Mouse (Mus musculus) ovary, postnatal 10 days (tissue): ENCODE results near the gene Camk1d.

Experiments
- DNase-seq: peaks from one replicate; pipeline ENCODE4 v3.0.0; 2022; ENCODE audit warnings: low spot score

The Camk1d gene

DNA sequence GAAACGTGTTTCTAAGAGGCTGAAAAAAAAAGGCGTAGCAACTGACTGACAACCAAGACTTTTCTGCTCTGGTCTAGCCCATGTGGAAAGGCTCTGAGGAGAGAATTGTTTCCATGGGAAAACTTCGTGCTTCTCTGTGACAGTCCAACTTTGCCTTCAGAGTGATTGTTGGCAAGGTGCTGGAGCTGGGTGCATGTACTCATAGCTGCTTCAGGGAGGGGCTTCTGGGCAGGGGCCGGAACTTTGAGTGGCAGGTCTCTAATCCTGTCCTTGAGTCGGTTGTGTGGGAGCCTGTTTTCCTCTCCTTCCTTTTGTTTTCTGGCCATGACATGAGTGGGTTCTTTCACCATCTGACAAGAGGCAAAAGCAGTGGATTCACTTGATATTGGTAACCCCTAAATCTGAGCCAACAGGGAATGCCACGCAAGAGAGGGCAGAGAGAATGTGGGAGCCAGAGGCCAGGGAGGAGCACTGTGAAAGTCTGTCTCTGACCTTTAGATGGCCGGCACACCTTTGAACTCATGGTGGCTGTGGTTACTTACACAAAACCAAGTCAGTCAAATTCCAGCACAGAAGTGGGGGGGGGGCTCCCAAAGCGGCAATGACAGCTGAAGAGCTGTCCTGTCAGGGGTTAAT, 392.5 kb downstream of the Camk1d start:
- no peak for DNase-seq

- DNase-seq = no peak
Measured at GRCm38 (mm10) chr2:5319138-5319537, 395.2 kb downstream of the Camk1d start.

- no peak for DNase-seq
Measured at GRCm38 (mm10) chr2:5316763-5317162, 397.6 kb downstream of the Camk1d start.

- no peak for DNase-seq
Measured at GRCm38 (mm10) chr2:5316217-5316616, 398.1 kb downstream of the Camk1d start.

DNA sequence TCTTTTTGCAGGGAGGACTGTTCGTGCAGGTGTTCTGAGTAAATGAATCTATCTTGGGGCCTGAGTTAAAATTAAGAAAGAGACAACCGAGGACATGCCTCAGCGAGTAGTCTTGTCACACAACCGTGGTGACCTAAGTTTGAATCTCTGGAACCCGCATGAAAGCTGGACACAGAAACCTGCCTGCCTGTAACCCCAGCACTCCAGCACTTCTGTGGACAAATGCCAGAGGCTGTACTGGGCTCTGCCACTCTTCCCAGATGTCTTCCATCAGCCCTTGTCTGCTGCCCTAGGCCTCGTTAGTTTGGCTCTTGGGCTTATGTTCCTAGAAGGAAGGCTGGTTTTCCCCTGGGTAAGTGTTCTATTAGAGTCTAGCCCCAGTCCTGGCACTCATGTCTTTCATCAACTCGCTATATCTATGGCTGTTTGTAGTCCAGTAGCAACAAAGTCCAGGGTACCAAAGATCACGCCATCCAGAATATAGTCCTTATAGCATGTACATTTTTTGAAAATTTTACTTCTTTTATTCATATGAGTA, 399.0 kb downstream of the Camk1d start:
- no peak for DNase-seq

DNA sequence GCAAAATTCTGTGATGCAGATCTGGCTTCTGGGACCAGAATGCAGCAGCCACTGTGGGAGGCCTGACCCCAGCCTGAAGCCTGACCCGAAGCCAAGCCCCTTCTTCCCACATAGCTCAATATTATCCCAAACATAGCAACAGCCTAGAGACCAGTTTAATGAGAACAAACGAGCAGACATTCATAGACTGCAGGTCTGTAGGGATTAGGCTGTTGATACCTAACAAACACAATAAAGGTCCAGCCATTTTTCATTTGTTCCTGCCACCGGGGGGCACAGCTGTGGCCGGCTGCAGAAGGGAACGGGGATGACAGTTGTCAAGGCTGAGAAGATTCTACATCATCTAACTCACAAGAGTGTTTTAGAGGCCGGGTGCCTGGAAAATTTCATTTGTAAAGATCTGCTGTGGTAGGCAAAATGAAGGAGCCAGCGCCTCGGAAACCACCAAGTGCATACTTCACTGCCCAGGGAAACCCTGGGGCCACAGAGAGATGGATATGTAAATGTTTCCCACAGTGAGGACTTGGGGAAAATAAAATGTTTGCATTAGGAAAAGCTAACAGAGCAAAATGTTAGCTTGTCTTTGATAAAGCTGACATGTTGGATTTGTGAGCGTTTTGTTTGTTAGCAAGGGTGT, 399.7 kb downstream of the Camk1d start:
- DNase-seq = no peak

DNA sequence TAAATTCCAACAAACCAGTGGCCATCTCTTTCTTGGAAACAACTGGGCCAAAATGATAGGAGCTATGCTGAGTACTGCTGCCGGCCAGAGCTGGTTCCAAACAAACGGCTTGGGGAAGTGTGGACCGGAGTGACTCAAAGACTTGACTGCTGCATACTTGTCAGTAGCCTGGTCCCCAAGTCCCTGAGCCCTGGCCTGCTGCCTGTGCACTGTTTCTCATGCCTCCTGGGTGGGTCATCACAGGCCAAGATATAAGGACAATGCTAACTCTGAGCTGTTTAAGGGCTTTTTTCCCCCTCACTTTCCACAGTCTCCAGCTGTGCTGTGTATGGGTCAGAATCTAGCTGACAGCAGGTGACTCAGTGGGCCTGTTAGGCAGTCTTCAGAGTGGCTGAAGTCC, 409.2 kb downstream of the Camk1d start:
- no peak for DNase-seq

- no peak for DNase-seq
Measured at GRCm38 (mm10) chr2:5304451-5304850, 409.9 kb downstream of the Camk1d start.

DNA sequence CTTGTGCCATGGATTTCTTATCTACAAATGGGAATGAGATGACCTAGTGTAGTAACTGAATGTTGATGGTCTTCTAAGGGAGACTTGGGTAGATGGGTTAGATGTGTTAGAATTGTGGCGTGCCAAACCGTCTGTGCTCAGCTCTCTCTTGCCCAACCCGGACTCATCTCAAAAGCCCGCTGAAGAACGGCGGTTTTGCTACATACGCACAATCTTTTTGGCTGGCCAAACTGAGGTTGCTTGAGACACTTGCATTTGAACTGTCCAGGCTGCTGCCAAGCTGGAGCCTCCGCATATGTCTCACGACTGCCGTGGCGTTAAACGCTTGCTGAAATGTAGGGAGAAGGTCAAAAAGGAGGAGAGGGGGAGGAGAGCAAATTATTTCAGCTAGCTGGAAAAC, 413.0 kb downstream of the Camk1d start:
- DNase-seq = no peak

- no peak for DNase-seq
Measured at GRCm38 (mm10) chr2:5298071-5298470, 416.2 kb downstream of the Camk1d start.

DNA sequence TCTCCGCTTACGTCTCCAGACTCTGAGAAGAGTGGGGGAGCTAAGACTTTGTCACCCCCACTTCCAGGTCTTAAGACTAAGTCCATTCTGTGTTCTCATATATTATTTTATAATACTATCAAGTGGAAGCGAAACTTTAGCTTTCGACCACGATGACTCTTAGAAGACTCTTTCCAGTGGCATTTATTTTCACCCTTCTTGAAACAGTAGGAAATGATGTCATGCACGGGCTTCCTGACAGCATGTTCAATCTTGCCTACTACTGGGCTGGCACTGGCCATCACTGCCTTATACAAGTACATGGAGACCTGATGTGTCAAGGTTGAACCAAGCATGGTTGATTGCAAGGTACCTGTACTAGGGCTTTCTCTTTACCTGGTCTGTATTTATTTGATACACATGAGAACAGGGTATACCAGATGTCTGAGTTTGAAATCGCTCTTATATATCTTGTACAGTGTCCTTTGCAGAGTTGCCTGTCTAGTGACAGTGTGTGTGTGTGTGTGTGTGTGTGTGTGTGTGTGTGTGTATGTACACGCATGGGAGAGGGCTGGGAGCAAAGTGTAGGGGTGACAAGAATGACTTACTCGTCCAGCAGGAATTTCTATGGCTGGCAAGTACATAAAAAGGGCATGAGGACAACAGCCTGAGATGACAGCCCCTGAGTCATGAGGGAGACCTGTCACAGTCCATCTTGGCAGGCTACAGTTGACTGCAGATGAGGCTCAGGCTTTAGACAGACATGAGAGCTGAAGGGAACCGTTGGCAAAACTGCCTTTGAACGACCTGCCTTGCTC, 417.4 kb downstream of the Camk1d start:
- DNase-seq = no peak

DNA sequence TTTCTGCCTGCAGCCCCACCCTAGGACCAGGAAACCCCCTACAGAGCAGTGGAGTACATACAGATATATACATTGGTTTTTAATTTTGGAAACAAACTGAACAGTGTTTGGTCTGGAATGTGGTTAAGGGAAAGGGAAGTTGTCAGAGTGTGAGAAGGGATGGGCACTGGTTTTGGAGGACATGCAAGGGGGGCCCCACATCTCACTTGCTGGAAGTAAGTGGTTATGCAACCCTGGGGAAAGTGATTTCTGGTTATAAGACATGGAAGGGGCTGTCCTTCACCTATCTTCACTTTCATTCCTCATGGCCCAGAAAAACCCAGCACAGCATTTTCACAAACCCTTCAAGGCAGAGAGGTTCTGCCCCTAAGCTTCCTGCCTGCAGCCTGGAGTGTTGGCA, 419.2 kb downstream of the Camk1d start:
- no peak for DNase-seq

DNA sequence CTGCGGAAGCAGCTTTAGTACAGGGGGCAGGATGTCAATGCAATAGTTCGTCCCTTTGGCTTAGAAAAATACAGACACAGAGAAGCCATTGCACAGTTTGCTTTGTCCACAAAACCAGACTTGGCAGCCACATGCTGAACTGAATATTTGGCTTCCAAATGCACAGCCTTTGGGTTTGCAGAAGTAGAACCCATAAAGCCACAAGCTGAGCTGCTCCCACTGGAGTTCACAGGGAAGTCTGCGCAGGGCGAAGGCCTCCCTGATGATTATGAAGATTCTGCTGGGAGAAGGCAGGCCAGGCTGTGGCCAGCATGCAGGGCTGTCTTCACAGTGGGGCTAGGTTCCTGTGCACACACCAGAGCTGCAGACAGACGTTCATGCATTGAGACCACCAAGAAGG, 419.9 kb downstream of the Camk1d start:
- DNase-seq = no peak

GRCm38 (mm10) chr2:5288593-5288992, 425.7 kb downstream of the Camk1d start:
- DNase-seq = no peak

- no peak for DNase-seq
Measured at GRCm38 (mm10) chr2:5287044-5287380, 427.3 kb downstream of the Camk1d start.

GRCm38 (mm10) chr2:5286189-5287043, 427.9 kb downstream of the Camk1d start:
- no peak for DNase-seq

DNA sequence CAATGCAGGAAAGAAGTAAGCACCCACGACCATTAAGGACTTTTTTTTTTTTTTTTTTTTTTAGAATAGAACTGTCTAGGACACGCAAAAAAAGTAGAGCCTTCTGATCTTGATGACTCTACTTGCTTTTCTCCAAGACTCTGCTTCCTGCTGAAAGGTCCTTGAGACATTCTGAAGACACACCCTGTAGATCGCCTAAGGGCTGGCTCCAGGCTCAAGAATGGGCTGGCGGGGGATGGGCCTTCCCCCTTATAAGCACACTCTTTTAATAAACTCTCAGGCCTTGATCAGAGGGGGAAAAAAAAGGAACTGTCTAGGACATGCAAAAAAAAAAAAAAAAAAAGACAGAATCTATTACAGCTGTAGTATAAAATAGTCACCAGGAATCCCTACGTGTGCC, 430.0 kb downstream of the Camk1d start:
- no peak for DNase-seq

GRCm38 (mm10) chr2:5282623-5283022, 431.7 kb downstream of the Camk1d start:
- DNase-seq = no peak

GRCm38 (mm10) chr2:5267980-5268379, 446.3 kb downstream of the Camk1d start:
- no peak for DNase-seq

- DNase-seq = no peak
Measured at GRCm38 (mm10) chr2:5262279-5262678, 452.0 kb downstream of the Camk1d start.

DNA sequence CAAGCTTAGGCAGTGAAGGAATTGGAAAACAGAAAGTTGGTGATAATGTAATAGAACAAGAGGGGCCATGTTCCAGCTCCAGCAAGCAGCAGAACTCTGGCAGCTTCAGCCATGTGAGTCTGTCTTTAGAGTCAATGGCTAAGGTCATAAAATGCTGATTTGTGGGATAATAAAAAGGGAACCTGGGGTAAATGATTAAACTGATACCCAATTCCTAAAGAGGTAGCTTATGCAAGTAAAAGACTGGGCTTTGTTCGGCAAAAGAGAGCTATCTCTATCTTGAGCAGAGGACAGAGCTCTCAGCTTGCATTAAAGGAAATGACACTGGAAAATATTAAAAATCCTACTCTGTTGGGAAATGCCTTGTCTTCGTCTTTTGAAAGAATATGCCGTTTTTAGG, 456.1 kb downstream of the Camk1d start:
- DNase-seq = no peak

DNA sequence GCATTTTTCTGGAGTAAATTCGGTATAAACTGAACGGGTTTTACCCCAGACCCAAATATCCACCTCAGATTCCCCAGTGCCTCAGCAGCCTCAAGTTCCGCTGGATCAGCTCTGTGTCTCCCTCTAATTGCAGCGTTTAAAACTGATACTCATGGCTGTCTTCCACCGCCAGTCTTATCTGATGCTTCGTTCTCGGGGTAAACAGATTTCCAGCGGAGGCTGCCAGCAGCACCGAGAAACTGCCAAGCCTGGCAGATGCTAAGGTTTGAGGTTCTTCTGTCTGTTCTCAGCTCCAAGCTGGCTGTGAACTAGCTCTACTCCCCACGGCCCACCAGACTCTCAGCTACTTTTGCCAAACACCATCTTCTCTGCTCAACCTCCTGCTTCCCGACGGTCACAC, 464.3 kb downstream of the Camk1d start:
- peak; percentile 15 for DNase-seq
